Comparison of ENCODE assay signal across 18 mouse cellular contexts in the genomic region with DNA sequence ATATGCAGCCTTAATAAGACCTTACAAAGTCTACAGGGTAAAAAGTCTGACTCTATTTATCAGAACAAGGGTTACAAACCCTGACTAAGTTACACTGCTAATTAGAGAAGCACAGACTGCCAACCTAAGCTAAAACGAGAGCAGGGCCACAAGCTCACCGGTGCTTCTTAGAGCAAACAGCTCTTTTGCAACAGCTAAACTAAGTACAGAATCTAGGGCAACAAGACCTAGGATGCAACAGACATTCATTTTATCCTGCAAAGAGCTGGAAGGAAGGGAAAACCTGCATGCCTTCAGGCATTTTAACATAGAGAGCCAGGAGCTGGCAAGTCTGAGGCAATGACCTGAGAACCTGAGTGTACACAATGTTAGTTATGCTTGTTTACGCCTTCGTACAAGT.
"Had no signal": no experiment of that assay in that cellular context is flagged by ENCODE, and none has a peak within 500 bp of the region (broad histone marks: within the 10 kb centered on the region; RNA-seq: fewer than 3 reads in every experiment).

No protein-coding gene starts in this region.

- H3K4me2 ChIP-seq: lung, embryonic 14.5 days; midbrain, embryonic 12.5 days; neural tube, embryonic 13.5 days; neural tube, embryonic 15.5 days had no signal

- H3K36me3 ChIP-seq: midbrain, embryonic 10.5 days; midbrain, embryonic 12.5 days; neural tube, embryonic 13.5 days; neural tube, embryonic 15.5 days had no signal

- ATAC-seq: midbrain, embryonic 16.5 days had no signal

- H3K4me3 ChIP-seq: midbrain, embryonic 10.5 days; midbrain, embryonic 12.5 days; myocyte; neural tube, embryonic 13.5 days; neural tube, embryonic 15.5 days had no signal

- H3K27ac ChIP-seq: midbrain, embryonic 10.5 days; midbrain, embryonic 12.5 days; neural tube, embryonic 13.5 days; neural tube, embryonic 15.5 days had no signal

- H3K4me1 ChIP-seq: midbrain, embryonic 12.5 days; neural tube, embryonic 13.5 days; neural tube, embryonic 15.5 days had no signal

- DNase-seq: lung, adult 18-20 months; lung, embryonic 14.5 days; lung, postnatal 10 days; lung, postnatal 4 days; midbrain, embryonic 14.5 days; retina, postnatal 1 day; right cerebral cortex, adult 18-20 months; right cerebral cortex, postnatal 25 days; spleen, adult 18-20 months; thymus, adult 18-20 months; thymus, postnatal 14 days; thymus, postnatal 36 days had no signal

- H3K27me3 ChIP-seq: midbrain, embryonic 12.5 days; neural tube, embryonic 13.5 days; neural tube, embryonic 15.5 days had no signal

- H3K9me3 ChIP-seq: midbrain, embryonic 10.5 days; midbrain, embryonic 12.5 days; neural tube, embryonic 13.5 days; neural tube, embryonic 15.5 days had no signal

- H3K9ac ChIP-seq: lung, embryonic 14.5 days; midbrain, embryonic 12.5 days; neural tube, embryonic 13.5 days; neural tube, embryonic 15.5 days had no signal
